Mouse (Mus musculus) pancreas, adult 10 weeks (tissue): ENCODE measurements around the gene Zmat1. TPM values are rescaled to one million over a fixed set of nuclear protein-coding genes. Genes with fewer than 3 reads are reported as not detected.

Experiments used
- polyA plus RNA-seq: library from polyadenylated mRNA; stranded (reverse); fragments of 350-450 nt; fragmentation: Illumina TruSeq; extraction: RNeasy Lipid Tissue Mini Kit (QIAGEN cat#74804); gene quantifications from one replicate; pipeline ENCODE4 v1.2.3, GENCODE M21; 2015; ENCODE audit warnings: low read depth, low replicate concordance; ENCODE audit not compliant: insufficient read depth

Zmat1 gene
- 2.0 TPM for polyA plus RNA-seq

DNA sequence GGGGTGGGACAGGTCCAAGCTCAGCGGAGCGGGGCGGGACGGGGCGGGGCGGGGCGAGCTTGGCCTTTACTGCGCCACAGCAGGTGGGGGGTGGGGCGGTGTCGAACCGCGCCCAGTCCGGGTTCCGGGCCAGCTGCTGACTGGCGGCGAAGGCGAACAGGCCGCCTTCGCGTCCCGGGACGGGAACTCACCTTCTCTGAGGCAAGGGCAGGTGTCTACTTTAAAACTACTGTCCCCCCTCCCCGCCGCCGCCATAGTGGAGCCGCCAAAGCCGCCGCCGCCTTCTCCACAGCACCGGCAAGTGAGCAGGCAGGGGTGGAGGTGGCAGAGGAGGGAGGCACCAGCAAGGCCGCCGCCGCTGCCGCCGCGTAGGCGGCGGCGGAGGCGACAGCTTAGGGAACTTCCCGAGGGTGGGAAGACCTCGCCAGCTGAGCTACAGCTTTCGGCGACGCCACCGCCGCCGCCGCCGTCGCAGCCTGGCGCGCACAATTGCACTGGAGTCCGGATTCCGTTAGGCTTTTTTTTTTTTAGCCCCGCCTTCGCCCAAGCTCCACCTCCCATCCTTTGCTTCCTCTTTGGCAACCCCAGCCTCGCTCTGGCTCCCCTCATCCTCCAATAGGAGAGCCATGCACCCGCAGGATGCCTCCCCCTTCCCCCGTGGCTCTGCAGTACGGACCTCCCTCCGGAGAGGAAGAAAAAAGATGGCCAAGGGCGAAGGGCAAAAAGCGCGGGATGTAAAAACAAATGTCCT is at the start of gene Zmat1:
Gene Zmat1, minus strand, starts transcription at position 490 of the 751 bp plus-strand sequence.

DNA sequence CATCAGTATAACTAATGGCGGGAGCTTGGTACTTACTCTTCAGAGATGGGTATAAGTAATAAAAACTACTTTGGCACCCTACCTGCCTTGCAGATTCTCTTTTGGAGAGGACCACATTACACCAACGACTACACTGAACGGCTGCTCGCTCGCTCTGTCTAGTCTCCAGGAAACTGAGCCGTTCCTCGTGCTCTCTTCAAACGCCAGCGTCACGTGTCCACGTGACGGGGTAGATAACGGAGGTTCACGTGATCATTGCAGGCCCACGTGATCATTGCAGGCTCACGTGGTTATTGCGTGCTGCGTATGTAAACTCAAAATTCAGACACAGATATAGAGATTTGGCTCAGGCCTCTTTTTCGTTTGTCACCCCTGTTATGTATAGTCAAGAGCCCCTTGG is 44.5 kb downstream of the Zmat1 start, which contains the start of gene Nxf2:
Gene Nxf2, minus strand, starts transcription at position 209 of the 400 bp plus-strand sequence.

Other genes with a start within 250 kb of the Zmat1 start
- gene Armcx2, start 200.0 kb downstream of the Zmat1 start, polyA plus RNA-seq = 6.6 TPM
- not detected for gene Nxf2, start 44.5 kb downstream of the Zmat1 start, polyA plus RNA-seq
- not detected for gene Gm15023, start 168.4 kb upstream of the Zmat1 start, polyA plus RNA-seq
- gene Tceal6, start 201.5 kb upstream of the Zmat1 start, polyA plus RNA-seq = not detected